Mouse (Mus musculus): Measurements from ENCODE around the gene Hist1h3f.
A peak's percentile ranks its signal among the peaks of the same experiment; 100 is the strongest.
"Not testable (repeated sequence)": the region's sequence is repeated elsewhere in the genome, so short reads cannot be mapped to it uniquely, and the experiment has no call there.

DNA sequence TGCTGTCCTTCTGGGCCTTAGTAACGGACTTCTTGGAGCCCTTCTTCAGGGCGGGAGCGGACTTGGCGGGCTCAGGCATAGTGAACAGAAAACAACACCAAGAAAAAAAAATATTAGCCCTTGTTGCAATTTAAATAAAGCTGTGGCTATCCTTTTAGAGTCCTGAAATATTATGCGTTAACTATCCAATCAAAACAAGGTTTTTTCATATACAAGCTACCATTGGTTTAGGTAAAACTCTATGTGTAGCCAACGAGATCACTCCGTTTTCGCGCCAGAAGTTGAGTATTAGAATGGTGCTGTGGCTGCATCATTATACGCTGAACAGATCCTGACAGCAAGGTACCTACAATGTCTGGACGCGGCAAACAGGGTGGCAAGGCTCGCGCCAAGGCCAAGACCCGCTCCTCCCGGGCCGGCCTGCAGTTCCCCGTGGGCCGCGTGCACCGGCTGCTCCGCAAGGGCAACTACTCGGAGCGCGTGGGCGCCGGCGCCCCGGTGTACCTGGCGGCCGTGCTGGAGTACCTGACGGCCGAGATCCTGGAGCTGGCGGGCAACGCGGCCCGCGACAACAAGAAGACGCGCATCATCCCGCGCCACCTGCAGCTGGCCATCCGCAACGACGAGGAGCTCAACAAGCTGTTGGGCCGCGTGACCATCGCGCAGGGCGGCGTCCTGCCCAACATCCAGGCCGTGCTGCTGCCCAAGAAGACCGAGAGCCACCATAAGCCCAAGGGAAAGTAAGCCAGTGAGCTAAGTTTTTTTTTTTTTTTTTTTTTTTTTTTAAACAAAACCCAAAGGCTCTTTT lies 10.1 kb upstream of the Hist1h3f start, which contains the start of gene Hist1h2af:
- TF ChIP-seq CTCF (IDR thresholded peaks at IDR 0.05; ENCODE audit: control insufficient read depth, insufficient read depth, low read length), result not testable (repeated sequence)
- TF ChIP-seq POLR2A (IDR thresholded peaks at IDR 0.05; ENCODE audit: borderline replicate concordance, control insufficient read depth, low read depth, low read length), result peak; percentile 90; the same call in 1 of the 2 replicates
